8 mouse cellular contexts compared by ENCODE assay signal in genomic region chr15:94139534-94139958, GRCm38 (mm10).
DNase-seq lines count a peak whose midpoint lies in the region; ATAC-seq and TF ChIP-seq lines count a peak whose summit lies in the region.

No protein-coding gene starts in this region.

- TF ChIP-seq CTCF in liver, adult 2 months (IDR thresholded peaks at IDR 0.05; ENCODE audit: low read depth, low read length): no peak
- TF ChIP-seq CTCF in liver, postnatal 0 days (IDR thresholded peaks at IDR 0.05; ENCODE audit: low read depth): no peak

- no peaks in the 10 kb centered on the region for H3K36me3 ChIP-seq in liver, adult 2 months (ENCODE audit: control insufficient read depth, insufficient read depth, low read length)
- no peaks in the 10 kb centered on the region for H3K36me3 ChIP-seq in liver, postnatal 0 days (replicated peaks; ENCODE audit: insufficient read depth, low read length)

- no peak overlapping the region for H3K9ac ChIP-seq in liver, adult 2 months (ENCODE audit: low read depth, low read length)
- H3K9ac ChIP-seq in liver, postnatal 0 days (replicated peaks): no peak overlapping the region

- DNase-seq in liver, adult 2 months (ENCODE audit: extremely low read depth, low read depth, low spot score): peak; percentile 8
- no peak for DNase-seq in liver, postnatal 0 days
- peak; percentile 5 for DNase-seq in embryo, embryonic 11.5 days (ENCODE audit: low read depth, low spot score)
- peak; percentile 79 for DNase-seq in kidney, postnatal 14 days
- peak; percentile 15 for DNase-seq in ovary, postnatal 10 days (ENCODE audit: low spot score)
- no peak for DNase-seq in cerebellum, adult 9-11 months
- no peak for DNase-seq in gastrocnemius, adult 8-10 months (ENCODE audit: low spot score in 2 of 2)

- no peaks in the 10 kb centered on the region for H3K4me1 ChIP-seq in liver, adult 2 months (ENCODE audit: control insufficient read depth, insufficient read depth, low read length)
- no peaks in the 10 kb centered on the region for H3K4me1 ChIP-seq in liver, postnatal 0 days (ENCODE audit: insufficient read depth)

- no peaks in the 10 kb centered on the region for H3K9me3 ChIP-seq in liver, postnatal 0 days (ENCODE audit: low read length)

- WGBS in liver, adult 2 months: 68% methylated on average over 13 of the region's 13 CpGs
- WGBS in liver, postnatal 0 days (ENCODE audit: insufficient replicate concordance): 61% methylated on average over 13 of the region's 13 CpGs

- TF ChIP-seq POLR2A in liver, adult 2 months (IDR thresholded peaks at IDR 0.05; ENCODE audit: extremely low read depth, insufficient read depth, low read length): no peak

- no peak overlapping the region for H3K4me3 ChIP-seq in liver, adult 2 months (ENCODE audit: insufficient read depth, low read depth, low read length)
- no peak overlapping the region for H3K4me3 ChIP-seq in liver, postnatal 0 days (ENCODE audit: low read depth, low read length)

- H3K27ac ChIP-seq in liver, adult 2 months (replicated peaks; ENCODE audit: insufficient read depth, low read depth, low read length): no peak overlapping the region
- no peak overlapping the region for H3K27ac ChIP-seq in liver, postnatal 0 days (ENCODE audit: low read depth)

- TF ChIP-seq EP300 in liver, postnatal 0 days (IDR thresholded peaks at IDR 0.05; ENCODE audit: low read depth): no peak

- no peak for ATAC-seq in liver, postnatal 0 days
- no peak for ATAC-seq in cerebellum, adult (ENCODE audit: insufficient number of reproducible peaks, low FRiP score, low TSS enrichment)

- no peaks in the 10 kb centered on the region; the same call in 1 of the 2 replicates for H3K27me3 ChIP-seq in liver, adult 2 months (ENCODE audit: control insufficient read depth, insufficient read depth, low read length)
- H3K27me3 ChIP-seq in liver, postnatal 0 days (ENCODE audit: insufficient read depth, low read length): no peaks in the 10 kb centered on the region

- H3K4me2 ChIP-seq in liver, postnatal 0 days (ENCODE audit: low read depth, low read length): no peak overlapping the region

- H3K79me2 ChIP-seq in liver, adult 2 months (ENCODE audit: control insufficient read depth, insufficient read depth, low read length): no peaks in the 10 kb centered on the region

Comparison
In these comparisons a context has a peak if more than half of its experiments do, and no peak if none do; other contexts are left out.
1. DNase-seq: peak in liver, adult 2 months (single experiment), embryo, embryonic 11.5 days (single experiment), kidney, postnatal 14 days (single experiment) and ovary, postnatal 10 days (single experiment); none in liver, postnatal 0 days (single experiment), cerebellum, adult 9-11 months (single experiment) and gastrocnemius, adult 8-10 months (0 of 2).